In the genomic region with DNA sequence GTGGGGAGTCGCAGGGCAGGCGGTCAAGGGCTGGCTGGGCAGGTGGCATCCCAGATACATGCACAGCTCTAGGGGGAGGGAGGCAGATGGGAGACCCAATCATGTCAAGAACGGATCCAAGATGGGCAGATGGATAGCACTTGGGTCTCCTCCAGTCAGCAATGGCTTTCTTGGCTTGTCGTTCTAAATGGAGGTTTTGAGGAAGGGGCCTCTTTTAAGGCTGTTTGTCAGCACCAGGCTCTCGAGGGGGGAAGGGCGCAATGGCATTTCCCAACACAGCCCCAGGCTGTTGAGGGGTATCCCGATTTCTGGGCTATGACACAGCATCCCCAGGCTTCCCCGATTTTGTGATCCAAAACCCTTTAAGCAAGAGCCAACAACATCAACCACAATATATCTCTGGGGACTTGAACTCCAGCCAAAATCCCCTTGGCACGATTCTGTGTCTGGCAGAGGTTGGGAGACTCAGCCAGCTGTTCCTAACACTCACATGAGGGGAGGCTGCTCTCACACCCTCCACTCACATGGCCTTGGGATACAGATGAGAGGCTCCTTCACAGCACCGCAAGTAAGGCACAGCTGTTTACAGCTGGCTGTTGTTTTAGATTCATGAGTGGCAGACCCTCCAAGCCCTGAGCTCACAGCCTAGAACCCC, we compare ENCODE assay signal across 8 mouse cellular contexts. TPM values are rescaled to one million over a fixed set of nuclear protein-coding genes. Genes with fewer than 3 reads are reported as not detected.
DNase-seq lines count a peak whose midpoint lies in the region; ATAC-seq and TF ChIP-seq lines count a peak whose summit lies in the region.

No protein-coding gene starts in this region.

- peaks cover 18% of the 10 kb centered on the region for H3K4me1 ChIP-seq in lung, embryonic 14.5 days (ENCODE audit: insufficient read depth)

- no peaks in the 10 kb centered on the region for H3K9me3 ChIP-seq in lung, embryonic 14.5 days (ENCODE audit: low read depth, low read length)

- 64% methylated on average over 10 of the region's 10 CpGs for WGBS in lung, embryonic 14.5 days

- H3K36me3 ChIP-seq in lung, embryonic 14.5 days (ENCODE audit: insufficient read depth): peaks cover 29% of the 10 kb centered on the region

- intact Hi-C loops in left cerebral cortex, postnatal 14 days (cut with DNase I): no loop called here

- peak; percentile 49 to 55 for DNase-seq in left cerebral cortex, postnatal 14 days (ENCODE audit: low spot score in 2 of 2)
- no peak for DNase-seq in left cerebral cortex, adult 11 months (ENCODE audit: low spot score)
- peak; percentile 91 for DNase-seq in cerebellum, adult 11-12 months
- DNase-seq in gastrocnemius, adult 8-10 months (ENCODE audit: low spot score in 2 of 2): peak; percentile 39 to 64
- DNase-seq in lung, embryonic 14.5 days: peak; percentile 93
- DNase-seq in frontal cortex, adult 2 months (ENCODE audit: extremely low spot score in 1 of 2, low spot score in 1 of 2): no peak
- DNase-seq in natural killer cell, adult 2 months (ENCODE audit: low spot score in 2 of 2): no peak
- no peak for DNase-seq in frontal cortex, postnatal 10 days (ENCODE audit: low spot score in 2 of 2)

- ATAC-seq in lung, embryonic 14.5 days (ENCODE audit: insufficient read depth): peak; percentile 85

- no peak overlapping the region for H3K4me3 ChIP-seq in lung, embryonic 14.5 days (ENCODE audit: low read depth, low read length)

- TF ChIP-seq CTCF in lung, embryonic 14.5 days (IDR thresholded peaks at IDR 0.05; ENCODE audit: low read depth): no peak

- no peak overlapping the region for H3K4me2 ChIP-seq in lung, embryonic 14.5 days

- H3K27ac ChIP-seq in lung, embryonic 14.5 days (ENCODE audit: low read depth): peak overlapping the region; percentile 44

- no peaks in the 10 kb centered on the region for H3K27me3 ChIP-seq in lung, embryonic 14.5 days (ENCODE audit: insufficient read depth, low read length)

- H3K9ac ChIP-seq in lung, embryonic 14.5 days: no peak overlapping the region

RNA-seq across cellular contexts. Expression of gene Tbc1d16, which starts 18.8 kb away (rescaled TPM):
- total RNA-seq in left cerebral cortex, postnatal 14 days (2021): 10 to 100 TPM; 51.3 to 56.4 TPM
- total RNA-seq in gastrocnemius, adult 8-10 months (2022): 10 to 100 TPM; 31.6 to 45.5 (median 40.5) TPM
- 17.1 and 17.5 TPM in 2 replicates for polyA plus RNA-seq in lung, embryonic 14.5 days (2014; fragmentation: Nextera tagmentation; extraction: Ambion mirVana)
- polyA plus RNA-seq in frontal cortex, adult 2 months (2012; rRNA removed): 17.9 and 20.6 TPM in 2 replicates

RNA-seq across cellular contexts. Expression of gene Ccdc40, which starts 18.9 kb away (rescaled TPM):
- 1 to 10 TPM; 1.1 to 1.8 TPM for total RNA-seq in left cerebral cortex, postnatal 14 days (2021)
- total RNA-seq in gastrocnemius, adult 8-10 months (2022): 1 to 10 TPM in 1 of 4 experiments, not detected in 3; 1.3 TPM
- 1.7 and 1.9 TPM in 2 replicates for polyA plus RNA-seq in lung, embryonic 14.5 days (2014; fragmentation: Nextera tagmentation; extraction: Ambion mirVana)
- 1.7 and 1.9 TPM in 2 replicates for polyA plus RNA-seq in frontal cortex, adult 2 months (2012; rRNA removed)

RNA-seq across cellular contexts. Expression of gene Gaa, which starts 58.2 kb away (rescaled TPM):
- total RNA-seq in left cerebral cortex, postnatal 14 days (2021): 100 to 1,000 TPM; 142 to 157 TPM
- 100 to 1,000 TPM; 187 to 198 (median 192) TPM for total RNA-seq in gastrocnemius, adult 8-10 months (2022)
- 56.0 and 58.8 TPM in 2 replicates for polyA plus RNA-seq in lung, embryonic 14.5 days (2014; fragmentation: Nextera tagmentation; extraction: Ambion mirVana)
- polyA plus RNA-seq in frontal cortex, adult 2 months (2012; rRNA removed): 182 and 207 TPM in 2 replicates

Comparison
In these comparisons a context has a peak if more than half of its experiments do, and no peak if none do; other contexts are left out.
1. DNase-seq: peak in left cerebral cortex, postnatal 14 days (2 of 2), cerebellum, adult 11-12 months (single experiment), gastrocnemius, adult 8-10 months (2 of 2) and lung, embryonic 14.5 days (single experiment); none in left cerebral cortex, adult 11 months (single experiment), frontal cortex, adult 2 months (0 of 2), natural killer cell, adult 2 months (0 of 2) and frontal cortex, postnatal 10 days (0 of 2).